Mouse (Mus musculus): Measurements from ENCODE around the gene Bmp2k. TPM values are rescaled to one million over a fixed set of nuclear protein-coding genes. Genes with fewer than 3 reads are reported as not detected.
"Not testable (repeated sequence)": the region's sequence is repeated elsewhere in the genome, so short reads cannot be mapped to it uniquely, and the experiment has no call there.

The Bmp2k gene
- polyA plus RNA-seq, 1 experiment from 2014 or later: 7.9 TPM

GRCm38 (mm10) chr5:97009140-97009539 is 11.7 kb downstream of the Bmp2k start:
- WGBS: 94% methylated on average over 10 of the region's 10 CpGs
- not testable (repeated sequence) for H3K36me3 ChIP-seq

DNA sequence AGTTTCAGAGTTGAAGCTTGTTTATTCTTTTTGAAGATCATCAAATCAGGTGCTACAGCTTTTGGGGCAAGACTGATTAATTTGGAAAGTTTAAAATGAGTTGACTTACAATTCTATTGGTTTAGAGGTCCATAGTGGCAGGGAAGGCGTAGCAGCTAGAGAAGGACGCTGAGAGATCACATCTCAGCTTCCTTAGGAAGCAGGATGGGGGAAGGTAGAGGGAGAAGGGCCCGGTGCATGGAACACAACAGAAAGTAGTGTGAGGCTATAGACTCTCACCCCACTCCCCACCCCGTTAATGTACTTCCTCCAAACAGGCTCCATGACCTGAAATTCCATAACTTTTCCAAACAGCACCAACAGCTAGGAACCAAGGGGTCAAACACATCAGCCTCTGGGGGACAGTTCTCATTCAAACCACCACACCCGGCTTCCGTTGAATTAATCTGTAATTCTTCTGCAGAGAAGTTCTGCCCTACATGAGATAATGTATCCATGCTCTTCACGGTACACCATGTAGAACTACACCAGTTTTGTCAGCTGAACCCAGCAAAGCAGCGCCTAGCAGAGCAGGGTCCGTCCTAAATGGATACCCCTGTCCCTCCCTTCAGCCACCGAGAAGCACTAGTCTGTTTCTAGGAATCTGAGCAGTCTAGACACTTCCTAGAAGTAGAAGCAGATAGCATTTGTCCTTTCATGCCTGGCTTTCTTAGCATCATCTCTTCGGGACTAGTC is 12.3 kb downstream of the Bmp2k start:
- Histone ChIP-seq H3K4me1 (peaks cover 1% of the 10 kb centered on the region; the same call in 1 of the 2 replicates), H3K9ac (no peak overlapping the region), H3K4me3 (no peak overlapping the region), H3K27me3 (no peaks in the 10 kb centered on the region), H3K4me2 (replicated peaks) (no peak overlapping the region), H3K27ac (no peak overlapping the region), H3K9me3 (no peaks in the 10 kb centered on the region), H3K36me3 (no peaks in the 10 kb centered on the region)
- 85% methylated on average over 11 of the region's 11 CpGs for whole genome bisulfite sequencing
- no peak for ATAC-seq (ENCODE audit: low FRiP score, low read depth)

More at GRCm38 (mm10) chr5:97009140-97009539, 11.7 kb downstream of the Bmp2k start:
- H3K9ac ChIP-seq; H3K9me3 ChIP-seq; H3K27me3 ChIP-seq; H3K27ac ChIP-seq; ATAC-seq (ENCODE audit: low FRiP score, low read depth); H3K4me1 ChIP-seq; H3K4me3 ChIP-seq; H3K4me2 ChIP-seq (replicated peaks): not testable (repeated sequence)

DNA sequence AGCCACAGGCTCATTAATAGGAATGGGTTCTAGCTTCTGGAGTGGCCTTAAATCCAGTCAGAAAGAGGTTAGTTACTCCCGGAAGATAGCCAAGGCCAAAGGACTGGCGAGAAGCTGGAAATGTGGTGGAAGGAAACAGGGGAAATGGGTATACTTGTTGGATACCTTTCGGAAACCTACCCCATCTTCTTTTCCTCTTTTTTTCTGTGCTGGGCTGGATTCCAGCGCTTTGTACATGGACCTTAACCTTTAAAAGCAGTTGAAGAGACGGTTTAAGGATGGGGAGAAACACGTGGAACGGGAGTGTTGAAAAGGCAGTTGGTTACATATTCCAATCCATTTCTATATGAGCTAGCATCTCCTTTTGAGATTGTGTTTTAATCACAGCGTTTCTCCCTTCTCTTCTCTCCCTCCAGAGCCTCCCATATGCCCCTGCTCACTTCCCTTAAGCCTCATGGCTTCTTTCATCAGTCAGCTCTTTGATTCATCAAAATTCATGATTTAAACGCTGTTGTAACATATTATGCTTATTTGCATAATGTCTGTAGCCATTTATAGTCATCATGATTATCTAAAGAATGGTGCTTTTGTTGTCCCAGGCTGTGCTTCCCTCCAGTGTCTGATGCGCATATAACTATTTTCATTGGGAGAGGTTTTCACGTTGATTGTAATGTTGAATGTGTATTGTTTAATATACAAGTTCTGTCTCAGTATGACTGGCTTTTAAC is 18.5 kb downstream of the Bmp2k start:
- no peak for ATAC-seq (ENCODE audit: low FRiP score, low read depth)
- Histone ChIP-seq H3K4me2 (replicated peaks) (no peak overlapping the region), H3K36me3 (no peaks in the 10 kb centered on the region), H3K27ac (no peak overlapping the region), H3K4me3 (no peak overlapping the region), H3K4me1 (no peaks in the 10 kb centered on the region), H3K9ac (no peak overlapping the region), H3K9me3 (no peaks in the 10 kb centered on the region), H3K27me3 (no peaks in the 10 kb centered on the region)
- 84% methylated on average over 11 of the region's 11 CpGs for WGBS

DNA sequence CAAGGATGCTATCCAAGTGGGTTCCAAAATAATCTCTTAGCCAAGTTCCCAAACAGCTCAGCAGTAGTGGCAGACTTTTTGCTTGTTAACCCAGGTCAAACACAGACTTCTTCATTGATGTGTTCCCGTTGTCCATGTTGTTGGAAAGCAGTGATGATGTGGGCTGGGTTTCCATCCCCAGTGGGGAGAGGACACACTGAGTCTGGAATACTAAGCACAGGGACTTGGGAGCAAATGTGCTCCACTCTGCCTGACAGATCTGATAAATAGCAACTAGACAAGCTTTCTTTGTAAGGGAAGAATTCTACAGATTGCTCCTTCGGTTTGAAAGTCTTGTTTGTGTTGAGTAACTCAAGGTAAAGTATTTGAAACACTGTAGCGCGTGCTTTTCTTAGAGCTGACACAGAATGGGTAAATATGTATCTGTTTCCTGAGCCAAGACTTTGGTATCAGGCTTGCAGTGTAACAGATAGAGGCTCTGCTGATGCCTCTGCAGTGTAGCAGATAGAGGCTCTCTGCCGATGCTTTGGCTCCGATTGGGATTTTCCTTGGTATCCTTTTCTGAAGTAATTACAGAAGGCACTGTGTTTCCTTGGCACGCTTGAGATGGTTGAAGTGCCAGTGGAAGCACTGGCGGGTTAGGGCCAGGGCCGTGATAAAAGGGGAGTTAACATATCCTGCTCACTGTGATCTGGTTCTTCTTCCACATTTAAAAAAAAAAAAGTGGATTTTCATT is 19.5 kb downstream of the Bmp2k start:
- ATAC-seq (ENCODE audit: low FRiP score, low read depth): no peak
- no peaks in the 10 kb centered on the region for H3K9me3 ChIP-seq

DNA sequence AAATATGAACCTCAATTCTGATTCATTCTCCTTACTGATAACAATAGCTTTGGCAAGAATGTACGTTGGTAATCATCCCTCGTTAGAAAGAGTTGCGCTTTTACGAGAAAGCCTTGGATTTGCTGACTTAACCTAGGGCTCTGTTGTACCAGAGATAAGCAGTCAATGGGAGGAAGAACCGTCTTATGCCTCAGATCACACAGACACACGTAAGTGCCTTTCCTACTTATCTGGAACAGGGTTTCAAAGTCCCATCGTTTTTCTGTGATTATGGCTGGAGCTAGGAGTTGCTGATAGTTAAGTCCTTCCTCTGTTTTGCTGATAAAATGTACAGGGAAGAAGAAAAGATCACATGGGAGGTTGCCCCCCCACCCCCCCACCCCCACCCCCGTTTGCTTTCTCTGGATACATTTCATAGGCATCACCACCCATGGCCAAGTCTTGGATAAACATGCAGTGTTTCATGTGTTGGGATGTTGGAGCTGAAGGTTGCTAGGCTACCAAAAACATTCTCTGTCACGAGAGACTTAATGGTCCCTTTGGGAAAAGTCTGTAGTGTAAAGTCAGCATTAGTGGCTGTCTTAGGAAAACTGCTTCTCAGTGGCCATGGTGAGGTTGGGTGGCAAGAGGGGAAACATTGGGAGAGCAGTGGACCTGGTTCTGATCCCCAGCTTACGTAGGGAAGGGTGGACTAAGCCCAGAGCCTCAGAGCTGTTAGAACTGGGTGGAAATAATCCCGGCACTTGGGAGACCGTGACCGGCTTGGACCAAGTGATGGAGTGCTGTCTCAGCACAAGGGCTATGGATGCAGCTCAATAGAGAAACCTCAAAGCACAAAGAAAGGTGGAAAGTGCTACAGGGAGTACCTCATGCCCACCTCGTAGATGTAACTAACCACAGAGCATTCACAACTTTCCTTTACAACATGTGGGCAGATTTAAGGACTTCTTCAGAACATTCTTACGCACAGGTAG is 25.1 kb downstream of the Bmp2k start:
- Histone ChIP-seq H3K9ac (no peak overlapping the region), H3K4me2 (replicated peaks) (no peak overlapping the region), H3K4me1 (peaks cover 12% of the 10 kb centered on the region; the same call in 1 of the 2 replicates), H3K27ac (no peak overlapping the region), H3K9me3 (no peaks in the 10 kb centered on the region), H3K4me3 (no peak overlapping the region), H3K36me3 (no peaks in the 10 kb centered on the region), H3K27me3 (no peaks in the 10 kb centered on the region)
- 55% methylated on average over 15 of the region's 15 CpGs for WGBS
- ATAC-seq (ENCODE audit: low FRiP score, low read depth): no peak; the same call in 1 of the 2 replicates

More for the DNA sequence above, 19.5 kb downstream of the Bmp2k start:
- Histone ChIP-seq H3K27ac (no peak overlapping the region), H3K27me3 (no peaks in the 10 kb centered on the region), H3K36me3 (no peaks in the 10 kb centered on the region), H3K9ac (no peak overlapping the region), H3K4me1 (no peaks in the 10 kb centered on the region), H3K4me3 (no peak overlapping the region), H3K4me2 (replicated peaks) (no peak overlapping the region)
- WGBS: 92% methylated on average over 9 of the region's 9 CpGs

DNA sequence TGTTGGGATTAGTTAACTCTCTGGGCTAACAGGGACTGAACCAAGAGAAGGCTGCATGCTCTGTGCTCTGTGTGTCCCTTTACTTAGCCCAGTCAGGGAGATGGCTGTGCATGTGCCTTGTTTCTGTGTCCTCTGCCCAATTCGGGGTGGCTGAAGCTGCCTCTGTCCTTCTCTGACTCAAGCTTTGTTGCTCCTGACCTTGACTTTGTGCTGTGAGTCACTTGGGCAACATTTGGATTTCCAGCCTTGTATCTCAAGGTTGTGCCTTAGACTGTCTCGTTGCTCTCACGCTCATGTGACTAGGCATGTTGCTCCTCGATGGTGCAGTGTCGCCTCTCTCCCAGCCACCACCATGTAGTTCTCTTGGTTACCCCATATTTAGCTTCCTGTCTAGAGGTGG is 27.3 kb downstream of the Bmp2k start:
- WGBS: 98% methylated on average over 5 of the region's 5 CpGs

DNA sequence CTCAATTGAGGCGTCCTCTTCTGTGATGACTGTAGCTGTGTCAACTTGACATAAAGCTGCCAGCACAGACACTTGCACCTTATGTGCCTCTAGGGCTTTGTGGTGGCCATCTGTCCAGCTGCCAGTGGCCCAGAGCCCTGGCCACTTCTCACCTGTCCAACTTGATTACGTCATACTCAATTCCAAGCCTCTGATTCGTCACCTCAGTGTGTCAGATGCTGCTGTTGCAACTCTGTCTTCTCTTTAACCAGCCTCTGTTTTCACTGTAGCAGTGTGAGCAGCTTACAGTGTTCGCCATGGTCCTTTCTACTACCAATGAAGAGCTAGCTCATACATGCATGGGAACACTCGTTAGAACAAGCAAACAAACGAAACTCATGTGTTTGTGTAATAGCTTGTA is 28.2 kb downstream of the Bmp2k start:
- Histone ChIP-seq H3K4me1 (peaks cover 12% of the 10 kb centered on the region; the same call in 1 of the 2 replicates), H3K27me3 (no peaks in the 10 kb centered on the region), H3K9ac (no peak overlapping the region), H3K36me3 (no peaks in the 10 kb centered on the region; the same call in 1 of the 2 replicates), H3K4me3 (no peak overlapping the region), H3K4me2 (replicated peaks) (no peak overlapping the region), H3K27ac (no peak overlapping the region), H3K9me3 (no peaks in the 10 kb centered on the region)
- no peak for ATAC-seq (ENCODE audit: low FRiP score, low read depth)
- 82% methylated on average over 6 of the region's 6 CpGs for WGBS

More for the DNA sequence above, 27.3 kb downstream of the Bmp2k start:
- Histone ChIP-seq H3K9ac (no peak overlapping the region), H3K4me1 (peaks cover 12% of the 10 kb centered on the region; the same call in 1 of the 2 replicates), H3K36me3 (no peaks in the 10 kb centered on the region; the same call in 1 of the 2 replicates), H3K27me3 (no peaks in the 10 kb centered on the region), H3K9me3 (no peaks in the 10 kb centered on the region), H3K27ac (no peak overlapping the region), H3K4me3 (no peak overlapping the region), H3K4me2 (replicated peaks) (no peak overlapping the region)
- no peak for ATAC-seq (ENCODE audit: low FRiP score, low read depth)

- 0 out of 2 replicates have a peak, but pooled peaks cover 2% of the 10 kb centered on the region for H3K4me1 ChIP-seq
- H3K4me3 ChIP-seq: no peak overlapping the region
- WGBS: 88% methylated on average over 8 of the region's 8 CpGs
- H3K36me3 ChIP-seq: no peaks in the 10 kb centered on the region; the same call in 1 of the 2 replicates
- no peak overlapping the region for H3K27ac ChIP-seq
- H3K4me2 ChIP-seq (replicated peaks): no peak overlapping the region
- ATAC-seq (ENCODE audit: low FRiP score, low read depth): no peak
- H3K9ac ChIP-seq: no peak overlapping the region
- no peaks in the 10 kb centered on the region for H3K27me3 ChIP-seq
- no peaks in the 10 kb centered on the region for H3K9me3 ChIP-seq
Measured at GRCm38 (mm10) chr5:97028004-97028403, 30.5 kb downstream of the Bmp2k start.

DNA sequence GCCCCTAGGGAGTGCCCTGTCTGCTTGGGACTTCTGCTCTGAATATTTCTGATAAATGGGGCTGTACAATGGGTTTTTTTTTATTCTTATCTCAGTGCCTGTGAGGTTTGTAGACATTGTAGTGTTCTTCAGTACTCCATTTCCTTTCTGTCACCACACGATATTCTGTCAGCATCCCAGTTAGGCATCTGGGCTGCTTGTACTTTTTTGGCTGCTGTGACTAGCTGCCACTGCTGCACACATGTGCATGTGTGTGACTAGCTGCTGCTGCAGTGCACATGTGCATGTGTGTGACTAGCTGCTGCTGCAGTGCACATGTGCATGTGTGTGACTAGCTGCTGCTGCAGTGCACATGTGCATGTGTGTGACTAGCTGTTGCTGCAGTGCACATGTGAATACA is 31.4 kb downstream of the Bmp2k start:
- not testable (repeated sequence) for H3K4me1 ChIP-seq; H3K4me3 ChIP-seq; H3K27me3 ChIP-seq; H3K27ac ChIP-seq; ATAC-seq (ENCODE audit: low FRiP score, low read depth); H3K4me2 ChIP-seq (replicated peaks); H3K36me3 ChIP-seq; H3K9me3 ChIP-seq; H3K9ac ChIP-seq
- WGBS: 77% methylated on average over 1 of the region's 1 CpGs

DNA sequence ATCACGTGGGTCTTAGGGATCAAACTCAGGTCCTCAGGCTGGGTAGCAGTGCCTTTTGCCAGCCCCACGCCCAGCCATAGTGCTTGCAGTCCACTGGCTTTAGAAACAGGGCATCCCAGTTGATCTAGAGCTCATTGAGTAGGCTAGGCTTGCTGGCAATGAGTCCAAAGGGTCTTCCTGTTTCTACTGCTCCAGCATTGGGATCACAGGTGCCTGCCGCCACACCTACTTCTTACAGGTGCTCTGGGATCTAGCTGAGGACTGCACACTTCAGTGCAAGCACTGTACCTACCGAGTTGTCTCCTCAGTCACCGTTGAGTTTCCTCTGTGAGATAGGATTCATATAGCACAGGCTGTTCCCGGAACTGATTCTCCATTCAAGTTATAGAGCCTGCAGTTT is 34.3 kb downstream of the Bmp2k start:
- no peak for ATAC-seq (ENCODE audit: low FRiP score, low read depth)
- Histone ChIP-seq H3K36me3 (no peaks in the 10 kb centered on the region; the same call in 1 of the 2 replicates), H3K9ac (no peak overlapping the region), H3K4me2 (replicated peaks) (no peak overlapping the region), H3K4me3 (no peak overlapping the region), H3K9me3 (no peaks in the 10 kb centered on the region), H3K27ac (no peak overlapping the region), H3K27me3 (peaks cover 3% of the 10 kb centered on the region; the same call in 1 of the 2 replicates), H3K4me1 (peaks cover 4% of the 10 kb centered on the region; the same call in 1 of the 2 replicates)
- WGBS: 88% methylated on average over 6 of the region's 6 CpGs

- peaks cover 9% of the 10 kb centered on the region; the same call in 1 of the 2 replicates for H3K36me3 ChIP-seq
- no peaks in the 10 kb centered on the region for H3K4me1 ChIP-seq
- H3K4me3 ChIP-seq: no peak overlapping the region
- H3K4me2 ChIP-seq (replicated peaks): no peak overlapping the region
- H3K9me3 ChIP-seq: no peaks in the 10 kb centered on the region
- no peak for ATAC-seq (ENCODE audit: low FRiP score, low read depth)
- H3K27ac ChIP-seq: no peak overlapping the region
- H3K9ac ChIP-seq: no peak overlapping the region
- 64% methylated on average over 7 of the region's 7 CpGs for WGBS
- H3K27me3 ChIP-seq: no peaks in the 10 kb centered on the region
Measured at GRCm38 (mm10) chr5:97045260-97045659, 47.8 kb downstream of the Bmp2k start.
